Mouse (Mus musculus) kidney, adult 11 months (tissue): ENCODE measurements around the gene Foxo1.

ENCODE experiments used
- DNase-seq: peaks from one replicate; pipeline ENCODE4 v3.0.0; 2022

Gene Foxo1

DNA sequence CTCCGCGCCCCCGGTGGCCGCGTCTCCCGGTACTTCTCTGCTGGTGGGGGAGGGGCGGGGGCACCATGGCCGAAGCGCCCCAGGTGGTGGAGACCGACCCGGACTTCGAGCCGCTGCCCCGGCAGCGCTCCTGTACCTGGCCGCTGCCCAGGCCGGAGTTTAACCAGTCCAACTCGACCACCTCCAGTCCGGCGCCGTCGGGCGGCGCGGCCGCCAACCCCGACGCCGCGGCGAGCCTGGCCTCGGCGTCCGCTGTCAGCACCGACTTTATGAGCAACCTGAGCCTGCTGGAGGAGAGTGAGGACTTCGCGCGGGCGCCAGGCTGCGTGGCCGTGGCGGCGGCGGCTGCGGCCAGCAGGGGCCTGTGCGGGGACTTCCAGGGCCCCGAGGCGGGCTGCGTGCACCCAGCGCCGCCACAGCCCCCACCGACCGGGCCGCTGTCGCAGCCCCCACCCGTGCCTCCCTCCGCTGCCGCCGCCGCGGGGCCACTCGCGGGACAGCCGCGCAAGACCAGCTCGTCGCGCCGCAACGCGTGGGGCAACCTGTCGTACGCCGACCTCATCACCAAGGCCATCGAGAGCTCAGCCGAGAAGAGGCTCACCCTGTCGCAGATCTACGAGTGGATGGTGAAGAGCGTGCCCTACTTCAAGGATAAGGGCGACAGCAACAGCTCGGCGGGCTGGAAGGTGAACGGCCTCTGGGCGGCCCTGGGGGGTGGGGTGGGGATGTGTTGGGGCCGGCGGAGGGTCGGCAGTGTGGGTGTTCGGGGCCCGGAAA lies 789 bp downstream of the Foxo1 start:
- DNase-seq, result peak; percentile 73

DNA sequence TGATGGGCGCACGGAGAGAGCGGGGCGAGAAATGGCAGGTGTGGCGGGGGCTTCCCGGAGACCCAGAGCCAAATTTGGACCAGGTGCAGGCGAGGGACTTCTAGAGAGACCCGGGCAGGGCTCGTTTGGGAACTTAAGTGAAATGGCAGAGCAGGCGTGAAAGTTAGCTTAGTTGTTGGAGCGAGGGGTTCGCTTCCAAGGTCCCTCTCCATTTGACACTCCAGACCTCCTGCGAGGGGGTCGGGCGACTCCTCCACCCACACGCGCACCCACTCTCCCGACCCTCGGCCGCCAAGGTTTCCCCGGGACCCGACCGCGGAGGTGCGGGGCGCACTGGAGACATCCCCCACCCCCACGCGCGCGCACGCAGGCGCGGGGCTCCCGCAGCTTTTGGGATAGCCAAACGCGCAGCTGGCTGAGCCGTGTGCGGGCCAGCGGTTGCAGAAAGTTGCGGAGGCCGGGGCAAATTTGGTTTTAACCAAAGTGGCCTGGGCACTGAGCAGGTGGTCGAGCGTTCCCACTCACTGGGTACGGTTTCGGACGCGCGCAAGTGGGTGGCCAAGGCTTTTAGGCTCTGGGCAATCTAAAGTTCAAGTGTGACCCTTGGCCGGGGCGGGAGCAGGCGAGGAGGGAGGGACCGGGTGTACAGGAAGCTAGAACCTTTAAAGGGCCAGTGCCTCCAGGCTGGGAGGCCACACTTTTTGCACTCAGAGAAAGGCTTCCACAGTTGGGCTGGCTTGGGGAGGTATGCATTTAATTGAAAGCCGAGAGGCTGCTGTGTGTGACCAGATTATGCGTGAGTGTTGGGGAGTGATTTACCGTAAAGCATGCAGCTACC lies 1.6 kb downstream of the Foxo1 start:
- DNase-seq, result peak; percentile 88

DNA sequence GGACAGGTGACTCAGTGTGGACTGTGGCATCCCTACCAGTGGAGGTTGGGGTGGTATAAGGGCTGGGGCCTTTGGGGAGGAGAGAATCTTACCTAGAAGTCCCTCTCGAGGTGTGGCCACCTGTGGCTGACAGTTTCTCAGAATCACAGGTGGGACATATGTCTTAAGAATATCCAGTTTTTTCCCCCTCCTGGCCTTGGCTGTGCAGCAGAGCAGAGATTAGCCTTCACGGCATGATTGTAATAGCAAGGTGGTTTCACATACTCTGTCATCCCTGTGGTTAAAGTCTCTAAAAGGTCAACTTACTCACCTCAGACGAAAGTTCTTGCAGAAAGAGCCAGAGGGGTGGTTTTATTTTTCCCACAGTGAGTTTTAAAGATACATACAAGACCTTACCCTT lies 2.4 kb downstream of the Foxo1 start:
- no peak for DNase-seq

DNA sequence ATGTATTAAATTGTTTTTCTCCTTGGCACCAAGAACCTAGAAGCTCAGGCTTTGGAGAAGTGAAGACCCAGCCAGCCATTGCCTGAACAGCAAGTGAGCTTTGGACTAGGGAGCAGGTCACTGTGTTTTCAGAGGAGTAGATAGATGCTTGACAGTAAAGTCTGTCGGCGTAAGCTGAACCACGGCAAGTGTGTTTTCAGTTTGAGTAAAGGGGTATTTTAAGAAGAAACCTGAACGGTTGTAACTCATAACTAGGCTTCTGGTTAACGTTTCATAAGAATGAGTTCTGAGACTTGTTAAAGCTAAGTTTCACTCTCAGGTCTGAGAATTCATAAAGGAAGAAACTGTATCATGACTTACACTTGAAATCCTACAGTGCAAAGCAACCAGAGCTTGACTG lies 3.2 kb downstream of the Foxo1 start:
- peak; percentile 29 for DNase-seq

DNA sequence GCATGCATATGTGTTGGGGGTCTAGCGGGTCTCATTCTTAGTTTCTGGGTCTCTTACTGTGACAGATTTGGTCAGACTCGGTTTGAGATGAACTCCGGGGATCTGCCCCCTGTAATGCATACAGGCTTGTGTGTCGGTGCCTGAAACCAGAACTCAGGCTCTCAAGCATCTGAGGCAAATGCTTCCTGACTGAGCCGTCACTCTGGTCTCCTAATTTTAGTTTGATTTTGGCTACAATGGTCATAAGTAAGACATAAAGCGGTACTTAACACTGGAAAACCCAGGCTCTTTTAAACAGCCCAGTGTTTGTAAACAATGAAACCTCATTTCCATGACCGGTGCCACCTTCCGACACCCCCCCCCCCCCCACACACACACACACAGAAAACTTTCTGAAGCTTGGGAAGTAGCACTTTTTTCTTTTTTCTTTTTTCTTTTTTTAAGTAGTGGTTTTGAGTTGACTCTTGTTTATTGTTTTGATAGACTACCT lies 4.3 kb downstream of the Foxo1 start:
- no peak for DNase-seq

DNA sequence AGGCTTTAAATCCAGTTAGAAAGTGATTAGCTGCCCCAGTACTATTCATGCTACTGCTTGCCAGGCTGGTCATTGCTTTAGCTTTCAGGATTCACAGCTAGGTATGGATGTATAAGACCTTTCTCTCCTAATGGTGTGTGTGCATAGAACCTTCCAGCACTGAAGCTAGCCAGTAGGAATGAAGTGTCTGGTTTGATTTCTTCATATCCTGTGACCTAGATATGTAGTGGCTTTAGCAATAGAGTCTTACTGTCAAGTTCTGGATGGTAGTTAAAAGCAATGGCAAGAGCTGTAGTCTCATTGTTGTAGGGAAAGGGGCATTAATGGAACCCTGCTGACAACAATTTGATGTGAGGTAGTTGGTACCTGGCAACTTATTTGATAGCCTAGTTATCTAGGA lies 6.3 kb downstream of the Foxo1 start:
- DNase-seq, result no peak

DNA sequence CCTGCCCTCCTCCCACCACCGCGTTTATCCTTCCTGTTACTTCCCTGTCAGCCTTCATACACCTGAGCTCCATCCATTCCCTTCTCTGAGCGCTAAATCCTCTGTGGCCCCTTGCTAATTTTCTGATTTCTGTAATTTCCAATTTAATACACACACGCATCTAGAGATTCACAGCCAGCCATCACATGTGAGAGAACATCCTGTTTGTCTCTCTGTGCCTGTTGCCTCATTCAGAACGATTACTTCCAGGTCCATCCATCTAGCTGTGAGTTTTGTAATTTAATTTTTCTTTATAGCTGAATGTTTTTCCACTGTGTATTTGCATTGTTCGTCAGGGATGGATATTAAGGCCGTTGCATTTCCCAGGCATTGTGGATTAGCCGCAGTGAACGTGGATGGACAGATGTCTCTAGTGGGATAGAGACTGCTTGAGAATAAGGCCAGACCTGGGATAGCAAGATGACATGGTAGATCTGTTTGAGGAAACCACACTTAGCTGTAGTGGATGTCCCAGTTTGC lies 7.0 kb downstream of the Foxo1 start:
- DNase-seq, result no peak

DNA sequence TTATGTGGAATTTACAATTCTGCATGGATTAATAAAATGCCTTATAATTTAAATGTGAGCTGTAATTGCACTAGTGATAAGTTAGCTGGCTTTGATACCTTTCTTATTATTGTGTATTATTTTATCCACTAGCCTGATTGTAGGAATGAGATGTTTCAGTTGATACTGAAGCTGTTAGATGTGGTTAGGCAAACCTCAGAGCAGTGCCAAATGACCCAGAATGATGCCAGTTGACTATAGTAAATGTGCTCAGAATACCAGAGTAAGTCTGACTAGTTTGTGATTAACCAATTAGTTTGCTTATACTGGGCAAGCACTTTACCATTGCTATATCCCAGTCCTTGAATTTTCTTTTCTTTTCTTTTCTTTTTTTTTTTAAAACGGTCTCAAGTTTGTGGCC lies 12.5 kb downstream of the Foxo1 start:
- DNase-seq, result no peak

DNA sequence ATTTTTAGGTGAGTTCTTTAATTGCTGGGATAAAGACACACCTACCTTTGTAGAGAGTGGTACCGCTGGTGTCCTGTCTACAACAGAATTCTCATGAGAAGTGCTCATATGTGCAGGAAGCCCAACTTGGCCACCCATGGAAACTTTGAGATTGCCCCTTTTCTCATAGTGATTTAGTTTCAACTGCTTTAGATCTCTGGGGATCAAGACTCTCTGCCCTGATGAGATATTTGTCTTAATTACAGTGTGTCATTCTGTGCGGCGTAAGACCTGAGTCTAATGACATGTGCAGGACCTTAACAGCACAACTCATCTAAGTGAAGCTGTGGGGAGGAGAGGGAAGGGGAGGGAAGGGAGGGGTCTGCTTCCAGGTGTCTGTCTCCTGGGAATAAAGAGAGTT lies 13.7 kb downstream of the Foxo1 start:
- DNase-seq, result no peak

DNA sequence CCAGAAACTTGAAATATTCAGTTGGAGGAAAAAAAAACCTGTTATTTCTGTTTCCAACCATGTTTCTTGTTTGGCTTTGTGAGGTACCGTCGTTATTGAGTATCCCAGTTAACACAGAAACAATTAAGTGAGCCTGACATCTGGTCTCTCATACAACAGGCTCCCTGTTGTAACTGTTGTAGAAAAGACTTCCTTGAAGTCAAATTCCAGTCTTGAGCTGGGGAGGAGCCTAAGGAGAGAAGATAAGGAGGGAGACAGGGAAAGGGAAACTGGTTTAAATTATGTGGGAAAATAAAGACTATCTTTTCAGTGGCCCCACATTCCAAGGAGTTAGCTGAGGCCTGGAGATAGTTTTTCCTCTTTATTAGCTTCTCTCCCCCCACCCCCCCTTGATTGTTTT lies 14.2 kb downstream of the Foxo1 start:
- DNase-seq, result no peak

DNA sequence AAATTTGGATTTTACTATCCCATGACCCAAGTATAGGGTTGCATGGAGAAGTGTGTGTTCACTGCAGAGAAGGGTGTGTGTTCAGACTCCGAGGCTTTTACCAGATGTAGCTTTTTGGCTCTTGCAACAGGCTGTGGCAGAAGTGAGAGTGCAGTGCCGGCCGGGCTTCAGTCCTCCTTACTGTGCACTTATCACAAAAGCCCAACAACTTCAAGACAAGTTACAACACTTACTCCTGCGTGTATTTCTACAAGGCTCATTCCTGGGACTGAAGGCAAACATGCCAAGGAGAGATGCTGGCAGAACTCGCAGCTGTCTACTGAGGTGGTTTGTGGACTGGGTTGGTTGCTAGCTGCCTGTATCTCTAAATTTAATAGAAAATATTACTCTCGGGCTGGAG lies 15.4 kb downstream of the Foxo1 start:
- no peak for DNase-seq

DNA sequence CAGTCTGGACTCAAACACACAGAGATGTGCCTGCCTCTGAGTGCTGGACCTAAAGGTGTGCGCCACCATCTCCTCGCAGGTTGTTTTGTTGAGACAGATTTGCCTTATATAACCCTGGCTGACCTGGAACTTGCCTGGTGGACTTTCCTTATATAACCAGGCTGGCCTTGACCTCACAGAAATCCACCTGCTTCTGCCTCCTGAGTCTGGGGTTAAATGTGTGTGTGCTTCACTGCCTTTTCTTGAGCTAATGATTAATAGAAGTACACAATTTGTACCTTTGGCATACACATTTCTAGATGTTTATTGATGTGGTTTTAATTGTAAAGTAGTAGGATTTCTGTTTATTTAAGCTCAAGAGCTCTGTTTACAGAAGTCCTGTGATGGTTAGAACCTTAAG lies 22.7 kb downstream of the Foxo1 start:
- peak; percentile 38 for DNase-seq

DNA sequence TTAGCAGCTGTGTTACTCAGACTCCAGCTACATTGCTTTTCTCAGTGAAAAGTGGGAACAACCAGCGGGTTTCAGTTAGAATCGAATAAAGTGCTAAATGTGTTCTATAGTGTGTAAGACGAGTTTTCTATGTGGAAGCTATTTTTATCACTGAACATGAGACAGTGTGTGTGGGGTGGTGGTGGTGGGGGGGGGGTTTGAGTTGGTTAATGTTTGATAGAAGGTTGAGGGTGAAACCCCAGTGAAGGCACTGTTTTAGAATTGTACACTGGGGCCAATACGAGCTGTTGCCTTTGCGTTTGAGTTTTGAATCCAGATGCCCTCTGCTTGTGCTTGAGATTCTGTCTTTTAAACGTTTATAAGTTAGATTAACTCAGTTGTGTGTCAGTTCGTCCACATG lies 24.4 kb downstream of the Foxo1 start:
- DNase-seq, result no peak

DNA sequence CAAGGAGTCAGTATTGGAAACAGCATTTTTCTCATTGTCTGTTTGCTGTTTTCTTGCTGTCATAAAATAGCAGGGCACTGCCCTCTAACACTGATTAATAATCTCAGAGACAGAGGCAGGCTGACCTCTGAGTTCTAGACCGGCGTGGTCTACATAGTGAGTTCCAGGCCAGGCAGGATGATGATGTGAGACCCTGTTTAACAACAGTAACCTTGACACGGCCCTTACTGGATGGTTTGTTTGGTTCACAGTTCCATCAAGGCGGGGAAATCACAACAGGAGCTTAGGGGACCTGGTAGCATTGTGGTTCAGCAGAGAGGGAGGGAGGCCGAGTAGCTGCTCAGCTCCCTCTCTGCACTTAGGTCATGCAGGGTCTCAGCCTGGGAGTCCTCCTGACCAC lies 25.8 kb downstream of the Foxo1 start:
- no peak for DNase-seq

DNA sequence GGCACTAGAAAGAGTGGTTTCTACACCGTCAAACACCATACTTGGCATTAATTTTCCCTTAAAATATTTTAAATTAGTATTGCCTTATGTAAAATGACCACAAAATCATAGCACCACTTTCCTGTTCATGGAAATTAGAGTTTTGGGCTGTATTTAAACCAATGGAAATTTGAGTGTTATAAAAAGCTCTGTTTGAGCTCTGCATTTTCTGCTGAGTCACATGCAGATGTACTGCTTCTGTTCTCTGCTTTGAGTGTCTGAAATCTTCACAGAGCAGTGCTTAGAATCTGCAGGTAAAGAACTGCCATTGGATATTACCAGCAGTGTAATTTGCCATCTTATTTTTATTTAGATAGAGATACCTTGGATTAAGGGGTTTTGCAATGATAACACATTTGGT lies 27.6 kb downstream of the Foxo1 start:
- DNase-seq, result no peak

DNA sequence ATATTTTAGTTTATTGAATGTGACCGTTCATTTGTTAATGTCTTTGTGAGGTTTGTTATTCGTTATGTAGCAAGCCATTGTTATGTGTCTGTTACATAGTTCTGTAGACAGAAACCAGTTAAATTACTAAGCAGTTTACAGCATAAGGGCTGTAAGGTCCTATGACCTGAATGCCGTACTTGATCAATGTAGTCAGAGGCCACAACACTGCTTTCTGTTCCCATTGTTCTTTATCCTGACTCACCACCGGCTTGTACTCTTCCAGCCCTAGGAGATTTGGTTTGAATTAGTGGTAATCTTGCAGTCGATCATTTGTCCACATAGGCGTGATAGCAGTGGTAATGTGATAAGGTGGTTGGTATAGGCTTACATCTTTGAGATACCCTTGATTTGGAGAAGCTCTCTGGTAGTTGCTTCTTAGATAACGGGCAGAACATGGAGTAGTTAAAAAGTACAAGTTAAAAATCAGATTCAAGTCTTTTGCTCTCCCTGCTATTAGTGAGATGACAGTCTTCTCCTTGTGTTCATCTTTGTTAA lies 28.2 kb downstream of the Foxo1 start:
- no peak for DNase-seq

DNA sequence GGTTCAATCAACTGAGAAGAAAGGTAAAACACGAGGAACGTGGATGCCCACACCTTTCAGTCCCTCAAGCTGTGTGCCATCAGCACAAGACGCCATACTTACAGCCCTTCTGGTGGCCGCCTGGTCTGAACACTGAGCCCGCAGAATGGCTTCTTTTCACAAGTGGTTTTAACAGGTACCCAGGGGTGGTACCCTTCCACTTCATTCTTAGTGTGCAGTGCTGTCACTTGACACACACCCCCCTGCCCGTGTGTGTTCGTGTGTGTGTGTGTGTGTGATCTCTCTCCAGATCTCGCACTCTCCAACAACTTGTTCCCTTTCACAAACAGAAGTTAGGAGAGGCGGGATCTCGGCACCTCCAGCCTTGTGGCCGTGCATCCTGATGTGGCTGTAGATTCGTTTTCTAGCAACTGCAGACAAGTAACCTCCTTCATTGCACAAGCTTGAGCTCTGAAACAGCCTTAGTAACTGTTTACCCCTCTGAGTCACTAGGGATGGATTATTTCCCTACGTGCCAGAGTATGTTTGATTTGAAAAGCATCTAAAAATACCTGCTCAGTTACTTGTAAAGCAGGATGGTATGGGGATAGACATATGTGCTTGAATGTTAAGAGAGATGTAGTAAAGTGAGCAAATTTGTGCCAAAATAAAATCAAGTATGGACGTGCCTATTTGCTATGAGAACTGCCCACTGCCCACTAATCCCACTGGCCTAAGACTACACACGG lies 29.3 kb downstream of the Foxo1 start:
- DNase-seq, result no peak

DNA sequence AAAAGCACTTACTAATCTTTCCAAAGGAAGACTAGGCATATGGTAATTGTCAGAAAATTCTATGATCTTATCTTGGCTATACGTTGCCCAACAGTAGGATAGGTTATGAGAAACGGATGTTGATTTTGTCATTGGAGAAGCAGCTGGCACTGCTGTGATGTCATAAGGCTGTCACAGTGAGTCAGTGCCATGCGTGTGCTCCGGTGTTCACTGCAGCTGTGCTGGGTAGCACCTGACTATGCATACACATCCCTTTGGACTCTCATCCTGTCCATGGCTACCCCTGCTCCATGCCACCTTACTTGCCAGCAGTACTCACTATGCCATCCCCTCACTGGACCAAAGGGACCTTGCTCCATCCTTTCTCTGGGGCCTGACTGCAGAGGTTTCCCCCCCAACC lies 30.5 kb downstream of the Foxo1 start:
- DNase-seq, result no peak

DNA sequence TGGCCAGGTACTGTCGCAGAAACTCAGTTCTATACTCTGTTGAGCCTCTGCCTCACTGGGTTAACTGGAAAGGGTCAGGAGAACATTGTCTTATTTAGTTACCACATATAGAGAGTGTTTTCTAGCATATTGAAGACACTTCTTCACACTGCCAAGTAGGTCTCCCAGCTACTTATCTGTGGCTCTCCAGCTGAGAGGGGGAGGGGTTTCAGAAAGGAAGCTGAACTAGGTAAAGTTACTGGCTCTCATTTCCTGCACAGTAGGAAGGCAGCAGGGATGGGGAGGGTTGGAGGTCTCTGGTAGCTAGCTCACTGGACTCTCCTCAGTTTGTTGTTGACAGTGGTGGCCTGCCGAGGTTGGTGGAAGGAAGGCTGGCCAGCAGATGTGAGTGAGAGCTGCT lies 31.2 kb downstream of the Foxo1 start:
- DNase-seq, result no peak

DNA sequence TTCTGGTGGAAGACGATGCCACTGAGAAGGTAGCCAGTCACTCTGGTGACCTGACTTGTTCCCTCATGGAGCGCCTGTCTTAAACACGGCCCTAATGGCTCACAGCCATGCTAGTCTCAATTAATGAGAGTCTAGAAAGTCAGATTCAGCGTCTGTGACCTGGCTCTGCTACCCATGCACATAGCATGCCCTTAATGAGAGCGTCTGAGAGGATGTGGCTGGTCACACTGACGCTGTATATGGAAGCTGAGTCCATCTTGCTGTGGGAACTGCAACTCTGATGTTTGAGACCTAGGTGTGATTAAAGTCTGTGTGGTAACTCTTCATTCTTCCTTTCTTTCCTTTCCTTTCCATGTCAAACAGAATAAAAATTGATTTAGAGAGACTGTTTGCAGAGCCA lies 32.4 kb downstream of the Foxo1 start:
- DNase-seq, result no peak

DNA sequence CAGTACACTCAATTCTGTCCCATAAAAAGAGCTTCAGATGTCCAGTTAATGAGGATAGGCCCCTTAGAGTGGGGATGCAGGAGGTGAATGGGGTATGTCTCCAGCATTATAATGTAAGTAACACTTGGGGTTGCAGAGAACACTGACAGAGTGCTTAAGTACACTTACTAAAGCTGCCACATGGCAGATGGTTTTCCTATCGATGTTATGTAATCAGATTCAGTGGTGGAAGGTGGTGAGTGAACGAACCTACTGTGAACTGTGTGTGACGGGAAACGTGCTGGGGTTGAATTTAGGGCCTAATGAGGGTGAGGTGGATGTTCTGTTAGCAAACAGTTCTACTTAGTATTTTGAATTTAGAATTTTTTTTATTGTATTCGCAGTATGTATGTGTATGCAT lies 35.2 kb downstream of the Foxo1 start:
- DNase-seq, result no peak

DNA sequence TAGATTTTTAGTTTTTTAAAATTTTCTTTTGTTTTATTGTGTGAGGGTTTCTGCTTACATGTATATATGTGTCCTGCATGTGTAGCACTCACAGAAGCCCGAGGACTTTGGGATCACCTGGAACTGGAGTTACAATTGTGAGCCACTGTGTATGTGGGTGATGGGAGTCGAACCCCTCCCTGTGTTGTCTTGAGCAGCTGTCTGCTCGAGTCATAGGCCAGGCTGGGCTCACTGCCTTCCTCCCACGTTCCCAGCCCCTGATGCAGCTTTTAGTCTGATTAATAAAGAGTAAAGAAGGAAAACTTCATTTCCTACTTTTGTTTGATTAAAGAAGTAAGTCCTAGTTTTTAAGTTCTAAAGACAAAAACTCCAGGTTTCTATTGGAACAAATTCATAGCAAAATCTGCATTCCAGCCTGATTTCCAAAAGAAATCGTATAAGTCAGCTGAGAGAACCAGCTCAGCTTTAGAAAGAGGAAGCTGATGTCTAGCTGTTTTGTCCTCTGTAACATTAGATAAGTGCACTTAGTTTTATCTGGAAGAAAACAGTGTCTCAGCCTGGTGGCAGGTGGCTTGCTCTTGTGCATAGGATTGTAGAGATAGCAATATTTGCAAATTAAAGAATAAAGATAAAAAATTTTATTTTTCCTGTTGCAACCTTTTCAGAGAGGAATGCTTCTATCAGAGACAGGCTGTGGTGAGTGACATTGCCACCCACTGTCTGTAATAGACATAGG lies 40.6 kb downstream of the Foxo1 start:
- DNase-seq, result no peak
